Mouse (Mus musculus) hindbrain, embryonic 12.5 days (tissue): ENCODE measurements around the gene Atl3. TPM values are rescaled to one million over a fixed set of nuclear protein-coding genes. Genes with fewer than 3 reads are reported as not detected.

ENCODE experiments used
- polyA plus RNA-seq: library from polyadenylated mRNA; unstranded; fragments of >200 nt; fragmentation: Nextera tagmentation; extraction: Ambion mirVana; gene quantifications from 2 replicates; pipeline ENCODE4 v1.2.1, GENCODE M21; 2016

Atl3 gene
- polyA plus RNA-seq, 1 experiment from 2014 or later, result 9.4 TPM

Other genes with a start within 250 kb of the Atl3 start
- gene Rcor2, start 226.7 kb upstream of the Atl3 start, polyA plus RNA-seq, result 62.5 and 66.6 TPM in 2 replicates
- 62.1 and 64.2 TPM in 2 replicates for gene Mark2, start 152.2 kb upstream of the Atl3 start, polyA plus RNA-seq
- 37.8 and 44.1 TPM in 2 replicates for gene Spindoc, start 111.0 kb upstream of the Atl3 start, polyA plus RNA-seq
- 18.0 and 20.1 TPM in 2 replicates for gene 2700081O15Rik, start 76.4 kb upstream of the Atl3 start, polyA plus RNA-seq
- 380 and 385 TPM in 2 replicates for gene Rtn3, start 10.8 kb upstream of the Atl3 start, polyA plus RNA-seq
- gene Pla2g16, start 63.4 kb downstream of the Atl3 start, polyA plus RNA-seq, result 2.8 and 4.8 TPM in 2 replicates
- 0.10 and 0.12 TPM in 2 replicates for gene Lgals12, start 113.2 kb downstream of the Atl3 start, polyA plus RNA-seq
- not detected in 2 replicates for gene Hrasls5, start 118.5 kb downstream of the Atl3 start, polyA plus RNA-seq
- 0.10 TPM in 1 of 2 replicates, not detected in the other for gene Slc22a19, start 217.3 kb downstream of the Atl3 start, polyA plus RNA-seq